Mouse (Mus musculus) kidney, embryonic 14.5 days (tissue): ENCODE data around the gene Igfbpl1. TPM values are rescaled to one million over a fixed set of nuclear protein-coding genes. Genes with fewer than 3 reads are reported as not detected.
A peak's percentile ranks its signal among the peaks of the same experiment; 100 is the strongest.

Experiments used
- ATAC-seq: fragments of 200-750 bp; cut with Nextera tagmentation; 2 replicates; pipeline ENCODE4 v1.8.0; 2017; ENCODE audit warnings: moderate number of reproducible peaks, mild to moderate bottlenecking, moderate TSS enrichment, moderate library complexity; ENCODE audit not compliant: low FRiP score, low TSS enrichment
- H3K27ac ChIP-seq: fragments of 300-500 bp; sonication (generic); 2 replicates; pipeline ENCODE4 v1.5.1; 2014; ENCODE audit warnings: low read depth, mild to moderate bottlenecking, low read length, moderate library complexity, mixed read lengths
- H3K27me3 ChIP-seq: fragments of 300-500 bp; sonication (generic); 2 replicates; pipeline ENCODE4 v1.6.1; 2014; ENCODE audit warnings: mild to moderate bottlenecking, low read length; ENCODE audit not compliant: control insufficient read depth, insufficient read depth
- H3K36me3 ChIP-seq: fragments of 300-500 bp; sonication (generic); 2 replicates; pipeline ENCODE4 v1.6.1; 2014; ENCODE audit warnings: low read length, mixed read lengths; ENCODE audit not compliant: control insufficient read depth, insufficient read depth
- H3K4me1 ChIP-seq: fragments of 300-500 bp; sonication (generic); 2 replicates; pipeline ENCODE4 v1.6.1; 2014; ENCODE audit warnings: low read length, mixed read lengths; ENCODE audit not compliant: control insufficient read depth, insufficient read depth
- H3K4me2 ChIP-seq: fragments of 300-500 bp; sonication (generic); replicated peaks from 2 replicates; pipeline ENCODE4 v1.6.1; 2014; ENCODE audit warnings: low read depth, mild to moderate bottlenecking, low read length
- H3K4me3 ChIP-seq: fragments of 300-500 bp; sonication (generic); 2 replicates; pipeline ENCODE4 v1.5.1; 2014; ENCODE audit warnings: mild to moderate bottlenecking, low read length
- H3K9ac ChIP-seq: fragments of 300-500 bp; sonication (generic); 2 replicates; pipeline ENCODE4 v1.6.1; 2014; ENCODE audit warnings: low read depth, mild to moderate bottlenecking, low read length, moderate library complexity
- H3K9me3 ChIP-seq: fragments of 300-500 bp; sonication (generic); 2 replicates; pipeline ENCODE4 v1.6.1; 2016; ENCODE audit warnings: low read length; ENCODE audit not compliant: control insufficient read depth
- WGBS: fragments of 180-500 bp; shearing (Covaris S2); extraction: QIAGEN DNeasy Blood & Tissue Kit; methylation state at CpG from one replicate; pipeline ENCODE4 v1.1.7; 2014; 5-methylcytosine and 5-hydroxymethylcytosine counted together
- polyA plus RNA-seq: library from polyadenylated mRNA; unstranded; fragments of >200 nt; fragmentation: Nextera tagmentation; extraction: Ambion mirVana; gene quantifications from 2 replicates; pipeline ENCODE4 v1.2.1, GENCODE M21; 2014

Gene Igfbpl1
- polyA plus RNA-seq, 1 experiment from 2014 or later = 0.14 TPM

- WGBS = 24% methylated on average over 8 of the region's 8 CpGs
Observed at GRCm38 (mm10) chr4:45811250-45811649, 15.5 kb downstream of the Igfbpl1 start.

GRCm38 (mm10) chr4:45808034-45808433, 18.7 kb downstream of the Igfbpl1 start:
- Histone ChIP-seq H3K36me3 (no peaks in the 10 kb centered on the region), H3K4me2 (no peak overlapping the region), H3K4me3 (no peak overlapping the region), H3K4me1 (0 out of 2 replicates have a peak, but pooled peaks cover 7% of the 10 kb centered on the region), H3K27ac (no peak overlapping the region), H3K9me3 (no peaks in the 10 kb centered on the region), H3K27me3 (no peaks in the 10 kb centered on the region), H3K9ac (no peak overlapping the region)
- ATAC-seq = no peak
- WGBS = 61% methylated on average over 7 of the region's 7 CpGs

More at GRCm38 (mm10) chr4:45811250-45811649, 15.5 kb downstream of the Igfbpl1 start:
- H3K4me3 ChIP-seq = no peak overlapping the region
- H3K36me3 ChIP-seq = no peaks in the 10 kb centered on the region
- H3K9ac ChIP-seq = no peak overlapping the region
- no peaks in the 10 kb centered on the region for H3K27me3 ChIP-seq
- H3K9me3 ChIP-seq = no peaks in the 10 kb centered on the region
- H3K27ac ChIP-seq = no peak overlapping the region
- no peak for ATAC-seq
- H3K4me1 ChIP-seq = 0 out of 2 replicates have a peak, but pooled peaks cover 7% of the 10 kb centered on the region
- H3K4me2 ChIP-seq = no peak overlapping the region

- WGBS = 94% methylated on average over 14 of the region's 14 CpGs
- Histone ChIP-seq H3K4me1 (0 out of 2 replicates have a peak, but pooled peaks cover 5% of the 10 kb centered on the region), H3K9me3 (no peaks in the 10 kb centered on the region), H3K27me3 (no peaks in the 10 kb centered on the region), H3K9ac (no peak overlapping the region), H3K4me3 (no peak overlapping the region), H3K36me3 (no peaks in the 10 kb centered on the region), H3K27ac (no peak overlapping the region), H3K4me2 (no peak overlapping the region)
- no peak for ATAC-seq
Observed at GRCm38 (mm10) chr4:45802900-45803299, 23.8 kb downstream of the Igfbpl1 start.

GRCm38 (mm10) chr4:45799956-45800537, 26.7 kb downstream of the Igfbpl1 start:
- Histone ChIP-seq H3K27ac (no peak overlapping the region), H3K4me2 (no peak overlapping the region), H3K36me3 (no peaks in the 10 kb centered on the region), H3K9me3 (no peaks in the 10 kb centered on the region), H3K4me1 (0 out of 2 replicates have a peak, but pooled peaks cover 10% of the 10 kb centered on the region), H3K9ac (no peak overlapping the region), H3K4me3 (no peak overlapping the region), H3K27me3 (no peaks in the 10 kb centered on the region)
- ATAC-seq = no peak
- 17% methylated on average over 3 of the region's 3 CpGs for WGBS

- WGBS = under 1% methylated on average over 26 of the region's 26 CpGs
- Histone ChIP-seq H3K9ac (peak within 1 kb of the TSS; percentile 52; the same call in 1 of the 2 replicates), H3K27me3 (no peaks in the 10 kb centered on the region), H3K36me3 (no peaks in the 10 kb centered on the region), H3K9me3 (no peaks in the 10 kb centered on the region), H3K4me3 (peak within 1 kb of the TSS; percentile 49), H3K4me1 (0 out of 2 replicates have a peak, but pooled peaks cover 10% of the 10 kb centered on the region), H3K27ac (no peak within 1 kb of the TSS), H3K4me2 (peak within 1 kb of the TSS; percentile 77)
- ATAC-seq = peak; percentile 76
Observed at GRCm38 (mm10) chr4:45798964-45799363, 27.8 kb downstream of the Igfbpl1 start, which contains the start of gene Aldh1b1. TSS of gene Aldh1b1 (plus strand) at chr4:45799022.

- WGBS = 61% methylated on average over 5 of the region's 5 CpGs
- 0 out of 2 replicates have a peak, but pooled peaks cover 10% of the 10 kb centered on the region for H3K4me1 ChIP-seq
- no peaks in the 10 kb centered on the region for H3K27me3 ChIP-seq
- H3K9ac ChIP-seq = no peak overlapping the region
- H3K27ac ChIP-seq = no peak overlapping the region
- no peak overlapping the region for H3K4me2 ChIP-seq
- no peak for ATAC-seq
- H3K36me3 ChIP-seq = no peaks in the 10 kb centered on the region
- H3K9me3 ChIP-seq = no peaks in the 10 kb centered on the region
- no peak overlapping the region for H3K4me3 ChIP-seq
Observed at GRCm38 (mm10) chr4:45796760-45797159, 30.0 kb downstream of the Igfbpl1 start.

- Histone ChIP-seq H3K4me3 (peak overlapping the region; percentile 32), H3K27ac (peak overlapping the region; percentile 53), H3K9me3 (no peaks in the 10 kb centered on the region), H3K4me1 (0 out of 2 replicates have a peak, but pooled peaks cover 10% of the 10 kb centered on the region), H3K9ac (peak overlapping the region; percentile 37; the same call in 1 of the 2 replicates), H3K4me2 (peak overlapping the region; percentile 50), H3K27me3 (no peaks in the 10 kb centered on the region), H3K36me3 (no peaks in the 10 kb centered on the region)
- 2% methylated on average over 12 of the region's 12 CpGs for WGBS
- peak; percentile 80 for ATAC-seq
Observed at GRCm38 (mm10) chr4:45795191-45795811, 31.4 kb downstream of the Igfbpl1 start.

GRCm38 (mm10) chr4:45790018-45790417, 36.7 kb downstream of the Igfbpl1 start:
- Histone ChIP-seq H3K36me3 (no peaks in the 10 kb centered on the region), H3K9ac (no peak overlapping the region), H3K4me2 (no peak overlapping the region), H3K9me3 (no peaks in the 10 kb centered on the region), H3K4me3 (no peak overlapping the region), H3K27ac (no peak overlapping the region), H3K27me3 (peaks cover 4% of the 10 kb centered on the region; the same call in 1 of the 2 replicates), H3K4me1 (0 out of 2 replicates have a peak, but pooled peaks cover 7% of the 10 kb centered on the region)
- ATAC-seq = no peak
- WGBS = 85% methylated on average over 2 of the region's 2 CpGs
